Mouse (Mus musculus) mature B cell (primary cell): ENCODE data around the gene Sod1.

Experiments
- in situ Hi-C: fragments of 300-500 bp; cut with MboI; formaldehyde crosslinking; loops from 2 replicates; pipeline ENCODE4 v1.14.3; 2019

The Sod1 gene

DNA sequence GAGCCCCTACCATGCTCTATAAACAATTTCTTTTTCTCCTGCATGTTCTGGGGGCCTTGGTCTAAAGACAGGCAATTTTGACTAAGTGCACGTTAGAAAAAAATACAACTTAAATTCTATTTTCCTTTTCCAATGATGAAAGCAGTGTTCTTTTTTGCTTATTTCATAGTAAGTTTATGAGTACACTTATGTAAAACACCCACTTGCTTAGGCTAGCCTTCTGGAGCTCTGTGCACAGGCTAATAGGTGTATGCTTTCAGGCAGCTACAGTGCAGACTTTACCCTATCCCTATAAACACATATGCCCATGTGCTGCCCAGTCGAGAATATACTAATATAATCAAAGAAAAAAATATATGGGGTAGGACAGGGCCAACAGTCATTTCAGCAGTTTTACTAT is 32.0 kb downstream of the Sod1 start:
- in situ Hi-C loops, result no loop called here

DNA sequence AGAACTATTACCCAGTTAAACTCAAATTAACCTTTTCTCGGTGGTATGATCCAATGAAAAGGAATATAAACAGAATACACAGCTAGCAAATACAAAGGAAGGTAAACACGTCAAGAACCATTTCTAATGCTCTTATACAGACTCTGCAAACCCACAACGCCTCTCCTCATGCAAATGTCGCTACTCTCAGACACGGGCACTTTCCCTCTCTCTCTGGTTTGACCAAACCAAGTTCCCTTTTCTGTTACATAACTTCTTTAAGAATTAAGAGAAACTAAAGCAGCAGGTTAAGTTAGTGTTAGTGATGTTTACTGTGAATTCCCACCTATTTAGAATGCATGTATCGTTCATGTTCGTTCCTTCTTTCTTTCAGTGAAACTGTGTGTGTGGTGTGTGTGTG is 38.4 kb downstream of the Sod1 start:
- in situ Hi-C loops, result no loop called here

DNA sequence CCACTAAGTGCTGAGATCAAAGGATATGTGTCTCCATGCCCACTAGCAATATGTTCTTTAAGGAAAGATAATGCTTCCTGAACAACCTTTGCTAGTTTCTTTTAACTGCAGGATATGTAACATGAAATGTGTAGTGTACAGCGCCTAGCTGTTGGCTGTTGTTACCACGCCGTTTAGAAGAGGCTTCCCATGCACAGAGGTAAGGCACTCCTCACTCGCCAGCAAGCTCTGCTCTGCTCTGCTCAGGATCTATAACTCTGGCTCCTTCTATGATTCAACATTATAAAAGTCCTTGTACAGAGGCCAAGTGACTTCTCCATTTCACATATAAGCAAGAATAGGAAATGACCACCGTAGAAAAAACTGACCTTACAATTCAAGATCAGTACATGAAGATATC is 39.1 kb downstream of the Sod1 start:
- in situ Hi-C loops, result no loop called here

DNA sequence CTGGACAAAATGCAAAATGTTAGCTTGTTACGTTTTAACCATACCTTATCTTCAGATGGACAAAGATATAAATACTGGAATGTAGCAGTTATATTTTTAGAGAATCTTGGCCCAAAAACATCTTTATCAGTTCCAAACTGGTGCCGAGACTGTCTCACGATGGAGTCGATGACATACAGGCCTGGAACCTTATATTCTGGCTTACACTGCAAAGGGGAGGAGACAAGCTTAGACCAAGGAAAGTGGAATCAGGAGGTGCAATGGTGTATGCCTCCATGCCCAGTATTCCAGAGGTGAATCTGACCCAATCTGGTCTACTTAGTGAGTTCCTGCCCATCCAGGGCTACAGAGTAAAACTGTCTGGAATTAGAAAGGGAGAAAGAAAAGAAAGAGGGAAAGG is 39.5 kb downstream of the Sod1 start:
- in situ Hi-C loops, result no loop called here

DNA sequence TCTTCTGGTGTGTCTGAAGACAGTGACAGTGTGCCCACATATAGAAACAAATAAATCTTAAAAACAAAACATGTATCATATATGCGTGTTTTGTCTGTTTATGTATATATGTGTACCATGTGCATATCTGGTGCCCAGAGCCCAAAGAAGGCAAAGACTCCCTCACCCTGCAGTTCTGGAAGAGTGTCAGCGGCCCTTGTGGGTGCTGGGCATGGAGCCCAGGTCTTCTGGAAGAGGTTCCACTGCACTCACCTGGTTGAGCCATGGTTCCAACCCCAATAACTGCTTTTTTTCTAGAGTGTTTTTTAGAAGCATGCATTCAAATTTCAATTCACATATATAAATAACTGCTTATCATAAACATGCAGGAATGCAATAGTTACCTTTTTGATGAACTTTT is 41.2 kb downstream of the Sod1 start:
- in situ Hi-C loops, result no loop called here

DNA sequence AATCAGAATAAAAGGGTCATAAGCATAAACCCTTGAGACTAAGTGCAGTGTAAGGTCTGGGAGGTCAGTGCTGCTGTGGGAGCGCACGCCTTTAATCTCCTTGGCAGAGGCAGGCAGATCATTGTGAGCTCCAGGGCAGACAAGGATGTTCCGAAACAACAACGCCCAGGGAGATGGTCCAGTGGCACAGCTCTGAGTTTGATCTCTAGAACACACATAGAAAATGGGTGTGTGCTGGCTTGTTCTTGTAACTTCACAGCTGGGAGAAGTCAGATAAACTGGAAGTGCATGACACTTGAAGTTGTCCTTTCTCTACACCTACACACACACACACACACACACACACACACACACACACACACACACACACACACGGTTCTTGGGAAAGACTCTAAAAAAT is 43.5 kb downstream of the Sod1 start:
- in situ Hi-C loops, result no loop called here

DNA sequence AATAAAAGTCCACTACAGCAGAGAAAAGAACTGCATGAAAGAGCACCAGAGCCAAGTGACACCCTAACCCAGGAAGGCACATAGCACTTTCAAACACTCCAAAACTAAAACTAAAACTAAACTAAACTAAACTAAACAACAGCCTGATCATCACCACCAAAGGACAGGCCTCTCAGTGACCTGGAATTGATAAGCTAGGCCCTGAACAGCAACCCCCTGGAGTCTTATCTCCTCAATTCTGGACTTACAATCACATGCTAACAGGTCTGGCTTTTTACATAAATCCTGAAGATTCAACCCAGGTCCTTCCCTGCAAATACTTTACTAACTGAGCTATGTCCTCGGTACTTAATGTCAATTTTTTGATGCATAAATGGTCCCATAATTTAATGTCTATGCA is 44.6 kb downstream of the Sod1 start:
- in situ Hi-C loops, result no loop called here

DNA sequence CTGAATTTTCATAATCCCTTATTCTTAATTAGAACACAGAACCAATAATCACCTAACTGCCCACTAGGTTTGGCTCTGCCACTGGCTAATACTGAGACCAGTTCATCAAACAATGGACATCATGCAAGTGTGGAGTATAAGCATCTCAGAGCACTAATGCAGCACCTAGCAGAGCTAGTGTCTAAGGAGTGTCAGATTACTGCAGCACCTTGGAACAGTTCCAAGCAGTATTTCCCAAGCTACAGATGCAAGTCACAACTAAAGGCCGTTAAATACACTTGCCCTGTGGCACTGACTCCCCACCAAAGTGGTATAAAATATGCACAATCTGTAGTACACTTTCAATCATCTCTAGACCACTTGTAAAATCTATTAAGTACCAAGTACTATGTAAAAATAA is 46.0 kb downstream of the Sod1 start:
- in situ Hi-C loops, result no loop called here

DNA sequence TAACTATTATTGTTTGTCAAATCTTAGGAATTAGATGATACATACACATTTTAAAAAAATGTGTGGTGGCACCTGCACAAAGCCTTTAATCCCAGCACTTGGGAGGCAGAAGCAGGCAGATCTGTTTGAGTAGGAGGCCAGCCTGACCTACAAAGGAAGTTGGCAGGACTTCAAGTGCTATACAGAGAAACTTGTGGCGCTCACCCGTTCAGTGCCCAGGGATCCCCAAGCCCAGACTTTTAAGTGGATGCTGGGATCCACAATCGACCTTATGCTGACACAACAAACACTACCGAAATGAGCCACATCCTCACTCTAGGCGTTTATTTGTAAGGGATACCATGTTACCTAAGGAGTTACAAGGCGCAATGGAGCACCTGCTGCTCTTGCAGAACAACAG is 55.0 kb downstream of the Sod1 start:
- in situ Hi-C loops, result no loop called here
